Mouse (Mus musculus) lung, postnatal 10 days (tissue): ENCODE results near the gene Mccc2.

Experiments
- DNase-seq: peaks from one replicate; pipeline ENCODE4 v3.0.0; 2021

The Mccc2 gene

DNA sequence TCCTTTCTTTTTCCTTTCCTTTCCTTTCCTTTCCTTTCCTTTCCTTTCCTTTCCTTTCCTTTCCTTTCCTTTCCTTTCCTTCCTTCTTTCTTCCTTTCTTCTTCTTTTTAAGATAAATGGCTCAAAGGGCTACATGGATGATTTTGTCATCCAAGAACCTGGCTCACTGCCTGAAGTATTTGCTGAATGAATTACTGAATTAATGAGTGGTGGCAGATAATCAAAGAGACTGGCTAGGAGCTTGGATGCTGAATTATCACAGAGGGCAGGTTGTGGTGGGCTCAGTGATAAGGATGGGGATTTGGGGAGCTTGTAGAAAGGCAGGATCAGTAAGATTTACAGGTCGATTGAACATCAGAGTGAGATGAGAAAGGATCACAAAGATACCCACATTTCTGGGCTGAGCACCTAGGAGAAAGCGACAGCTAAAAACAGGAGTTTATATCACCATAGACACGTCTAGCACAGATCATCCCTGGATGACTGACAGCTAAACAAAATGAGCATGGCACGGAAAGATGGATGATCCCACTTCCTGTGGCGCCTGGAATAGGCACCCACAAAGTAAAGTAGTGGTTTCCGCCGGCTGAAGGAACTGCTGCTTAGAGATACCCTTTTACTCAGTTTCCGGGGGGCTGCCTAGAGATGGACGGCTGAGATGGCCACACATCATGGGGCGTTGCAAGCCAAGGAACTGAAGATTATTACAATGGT is 76.7 kb downstream of the Mccc2 start:
- no peak for DNase-seq

DNA sequence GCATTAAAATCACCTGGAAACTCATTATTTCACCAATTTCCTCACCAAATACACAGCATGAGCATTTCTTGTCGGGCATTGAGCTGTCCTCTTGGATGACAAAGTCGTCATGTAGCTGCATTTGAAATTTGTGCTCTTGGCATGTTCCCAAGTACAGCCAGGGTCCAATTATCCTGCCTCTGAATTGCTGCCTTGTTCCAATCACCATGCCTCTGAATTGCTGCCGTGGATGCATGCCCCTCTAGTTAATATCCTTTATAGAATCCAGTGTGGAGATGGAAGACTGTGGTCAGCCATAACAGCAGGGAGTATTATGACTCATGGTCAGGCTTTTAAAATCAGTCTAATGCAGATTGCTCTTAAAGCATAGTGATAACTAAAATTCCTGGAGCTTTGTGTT is 77.7 kb downstream of the Mccc2 start:
- no peak for DNase-seq

DNA sequence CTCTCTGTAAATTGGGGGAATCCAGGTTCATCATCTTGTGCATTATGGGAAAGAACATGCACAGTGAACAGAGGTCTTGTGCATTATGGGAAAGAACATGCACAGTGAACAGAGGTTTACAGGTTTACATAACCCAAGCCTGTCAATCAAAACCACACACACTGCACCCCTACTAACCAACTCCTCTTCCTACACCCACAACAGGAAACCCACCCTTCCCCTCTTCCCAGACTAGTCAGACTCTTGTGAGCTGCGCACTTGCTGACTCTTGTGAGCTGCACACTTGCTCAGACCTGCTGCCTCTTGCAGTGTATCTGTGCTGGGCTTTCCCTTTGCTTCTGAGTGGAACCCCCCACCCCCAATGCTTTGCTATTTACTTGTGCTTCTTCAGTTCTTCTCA is 83.0 kb downstream of the Mccc2 start:
- no peak for DNase-seq

GRCm38 (mm10) chr13:99931502-99931901 is 83.9 kb downstream of the Mccc2 start:
- DNase-seq = no peak

- DNase-seq = no peak
Measured at GRCm38 (mm10) chr13:99926249-99926648, 89.2 kb downstream of the Mccc2 start.

DNA sequence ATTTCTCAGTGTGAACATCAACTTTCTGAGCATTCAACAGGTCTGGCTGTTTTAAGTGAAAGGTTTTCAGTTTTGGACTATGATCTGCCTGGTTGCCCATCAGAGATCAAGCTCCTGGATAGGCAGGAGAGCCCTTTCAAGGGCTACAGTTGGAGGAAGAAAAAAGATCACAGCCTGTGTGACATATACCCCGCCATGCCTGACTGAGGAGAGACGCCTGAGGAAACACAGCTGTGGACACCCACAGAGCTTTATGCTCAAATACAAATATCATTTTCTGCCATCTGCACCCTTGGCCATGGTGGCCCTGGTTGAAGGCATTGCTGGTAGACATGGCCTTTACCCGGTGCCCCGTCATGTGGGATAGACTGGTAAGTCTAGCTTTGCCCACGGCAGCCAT is 99.8 kb downstream of the Mccc2 start:
- DNase-seq = no peak

DNA sequence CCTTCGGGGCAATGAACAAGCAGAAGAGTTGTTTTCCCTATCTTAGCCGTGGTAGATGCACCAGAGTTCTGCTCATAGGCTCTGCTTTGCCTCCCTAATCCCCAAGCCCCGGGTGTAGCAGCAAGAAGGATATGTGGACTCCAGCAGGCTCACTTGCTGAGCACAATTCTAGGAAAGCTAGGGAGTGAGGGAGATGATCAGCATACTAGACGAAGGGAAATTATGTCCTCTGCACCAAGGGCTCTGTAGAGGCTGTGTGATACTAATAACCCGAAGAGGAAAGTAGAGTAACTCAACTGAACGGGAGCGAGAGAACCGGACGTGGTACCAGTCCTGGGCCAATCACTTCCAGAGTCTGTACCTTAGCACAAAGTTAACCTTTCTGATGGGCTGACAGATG is 114.5 kb downstream of the Mccc2 start, which contains the start of gene Cartpt:
Gene Cartpt (minus strand): TSS at position 127 of the 400 bp plus-strand sequence.
- DNase-seq = no peak

- peak; percentile 70 for DNase-seq
Measured at GRCm38 (mm10) chr13:99900557-99900892, 114.9 kb downstream of the Mccc2 start.

DNA sequence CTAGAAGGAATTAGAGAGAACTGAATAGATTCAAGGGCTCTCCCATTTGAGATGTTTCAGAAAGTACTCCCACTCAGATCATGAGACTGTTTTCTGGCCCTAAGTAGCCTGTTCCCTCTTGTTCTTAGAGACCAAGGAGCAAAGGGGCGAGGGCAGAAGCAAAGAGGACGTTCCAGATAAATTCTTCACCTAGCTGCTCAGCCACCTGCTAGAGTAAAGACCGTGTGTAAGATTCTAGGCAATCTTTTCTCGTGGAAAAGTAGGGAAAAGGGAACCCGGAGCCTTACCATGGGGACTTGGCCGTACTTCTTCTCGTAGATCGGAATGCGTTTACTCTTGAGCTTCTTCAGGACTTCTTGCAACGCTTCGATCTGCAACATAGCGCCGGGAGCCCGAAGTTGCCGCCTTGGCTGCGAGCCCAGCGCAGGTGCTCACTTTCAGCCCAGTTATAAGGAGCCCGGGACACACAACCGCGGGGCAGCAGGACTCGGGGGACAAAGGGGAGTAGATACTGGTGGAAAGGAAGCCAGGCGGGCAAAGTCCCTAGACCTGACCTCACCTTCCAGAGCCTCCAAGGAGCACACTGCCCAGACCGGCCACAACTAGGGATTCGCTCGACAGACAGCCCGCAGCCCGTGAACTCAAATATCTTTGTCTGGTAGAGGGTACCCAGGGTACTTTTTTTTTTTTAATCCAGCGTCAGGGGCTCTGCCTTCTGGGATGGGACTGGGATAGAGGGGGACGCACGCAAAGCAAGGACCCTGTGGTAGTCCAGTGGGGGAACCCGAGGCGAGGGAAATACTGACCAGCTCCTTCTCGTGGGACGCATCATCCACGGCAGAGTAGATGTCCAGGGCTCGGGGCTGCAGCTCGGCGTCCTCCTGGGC is 115.5 kb downstream of the Mccc2 start:
- DNase-seq = no peak

DNA sequence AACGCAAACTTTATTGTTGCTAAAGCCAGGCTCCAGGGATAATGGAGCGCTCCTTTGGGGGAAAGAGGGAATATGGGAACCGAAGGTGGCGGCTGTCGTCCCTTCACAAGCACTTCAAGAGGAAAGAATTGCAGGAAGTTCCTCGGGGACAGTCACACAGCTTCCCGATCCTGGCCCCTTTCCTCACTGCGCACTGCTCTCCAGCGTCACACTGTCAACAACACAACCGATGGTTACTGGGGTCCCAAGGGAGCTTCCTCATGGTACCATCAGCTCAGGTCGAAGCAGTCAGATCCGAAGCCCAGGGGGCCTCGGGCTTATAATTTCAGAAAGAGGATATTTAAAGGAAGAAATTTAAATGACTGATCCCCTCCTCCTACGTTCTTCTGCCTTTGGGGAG is 116.6 kb downstream of the Mccc2 start:
- no peak for DNase-seq
